Mouse (Mus musculus) kidney, adult 2 months (tissue): ENCODE data around the gene Tnnt2.

Source experiments
- CTCF ChIP-seq: fragments of 200-500 bp; conservative IDR thresholded peaks from 2 replicates; pipeline ENCODE4 v1.5.1; 2011; ENCODE audit warnings: low read depth, mild to moderate bottlenecking, control low read depth, low read length, moderate library complexity, mixed read lengths; ENCODE audit not compliant: insufficient read depth, insufficient read length
- POLR2A ChIP-seq: fragments of 200-500 bp; IDR thresholded peaks from one replicate; pipeline ENCODE4 v1.6.1; 2011; ENCODE audit warnings: low read depth, low read length, control low read depth

DNA sequence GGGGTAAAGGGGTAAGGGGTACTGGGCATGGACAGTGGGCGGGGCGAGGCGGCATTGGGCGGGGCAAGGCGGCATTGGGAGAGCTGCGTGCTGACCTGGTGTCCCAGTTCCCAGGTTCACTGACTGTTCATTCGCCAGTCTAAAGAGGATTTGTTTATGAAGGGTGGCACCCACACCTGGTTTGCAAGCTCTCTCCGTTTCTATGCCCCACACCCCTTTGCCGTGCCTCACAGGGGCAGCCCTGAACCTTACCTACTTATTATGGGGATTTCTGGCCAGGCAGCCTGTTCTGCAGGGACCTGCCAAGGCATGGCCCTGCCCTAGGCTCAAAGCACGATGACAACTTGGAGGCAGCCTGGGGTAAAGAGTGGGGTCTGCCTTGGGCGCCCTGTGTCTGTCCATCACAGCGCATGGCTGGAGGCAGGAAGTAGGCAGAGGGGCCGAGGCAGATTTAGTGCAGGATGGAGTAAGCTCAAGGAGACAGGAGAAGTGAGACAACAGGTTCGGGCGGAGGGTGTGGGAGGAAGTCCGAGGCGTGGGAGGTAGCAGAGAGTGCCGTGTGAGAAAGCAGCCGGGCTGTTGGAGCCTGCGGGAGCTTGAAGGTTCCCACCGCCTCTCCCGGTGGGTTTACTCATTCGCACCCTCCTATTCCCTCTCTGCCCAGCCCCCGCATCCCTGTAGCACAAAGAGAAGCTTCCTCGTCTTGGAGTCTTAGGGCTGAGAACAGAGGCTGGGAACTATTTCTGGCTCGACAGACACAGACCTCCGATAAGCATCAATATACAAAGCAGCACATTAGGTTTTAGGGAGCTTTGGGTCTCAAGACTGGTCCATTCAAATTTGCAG, 42.6 kb upstream of the Tnnt2 start:
- no peak for TF ChIP-seq CTCF
- TF ChIP-seq POLR2A = no peak
